Mouse (Mus musculus): ENCODE data around the gene Olfr1255.

Gene Olfr1255

GRCm38 (mm10) chr2:89811751-89812150 lies at the start of gene Olfr1255:
TSS of gene Olfr1255 (plus strand) at chr2:89812051.
- no peak for DNase-seq (ENCODE audit: low spot score in 2 of 2)

- DNase-seq (ENCODE audit: low spot score in 2 of 2) = no peak
Observed at GRCm38 (mm10) chr2:89793519-89793918, 18.3 kb upstream of the Olfr1255 start, which contains the start of gene Olfr1254. TSS of gene Olfr1254 (minus strand) at chr2:89793619.

GRCm38 (mm10) chr2:89799583-89799982 lies 12.3 kb upstream of the Olfr1255 start:
- DNase-seq (ENCODE audit: low spot score in 2 of 2) = no peak

GRCm38 (mm10) chr2:89810751-89811150 lies 1.1 kb upstream of the Olfr1255 start:
- DNase-seq (ENCODE audit: low spot score in 2 of 2) = no peak

- DNase-seq (ENCODE audit: low spot score in 2 of 2) = no peak
Observed at GRCm38 (mm10) chr2:89820216-89820615, 8.4 kb downstream of the Olfr1255 start.

GRCm38 (mm10) chr2:89841455-89841854 lies 29.6 kb downstream of the Olfr1255 start, which contains the start of gene Olfr1256:
TSS of gene Olfr1256 (minus strand) at chr2:89841555.
- no peak for DNase-seq (ENCODE audit: low spot score in 2 of 2)

GRCm38 (mm10) chr2:89848105-89848504 lies 36.3 kb downstream of the Olfr1255 start, which contains the start of gene Olfr48:
TSS of gene Olfr48 (minus strand) at chr2:89848205.
- no peak for DNase-seq (ENCODE audit: low spot score in 2 of 2)

GRCm38 (mm10) chr2:89849230-89849629 lies 37.4 kb downstream of the Olfr1255 start:
- no peak for DNase-seq (ENCODE audit: low spot score in 2 of 2)

Data from frontal cortex, postnatal 14 days (tissue).